Comparison of ENCODE assay signal across 19 mouse cellular contexts in the genomic region with DNA sequence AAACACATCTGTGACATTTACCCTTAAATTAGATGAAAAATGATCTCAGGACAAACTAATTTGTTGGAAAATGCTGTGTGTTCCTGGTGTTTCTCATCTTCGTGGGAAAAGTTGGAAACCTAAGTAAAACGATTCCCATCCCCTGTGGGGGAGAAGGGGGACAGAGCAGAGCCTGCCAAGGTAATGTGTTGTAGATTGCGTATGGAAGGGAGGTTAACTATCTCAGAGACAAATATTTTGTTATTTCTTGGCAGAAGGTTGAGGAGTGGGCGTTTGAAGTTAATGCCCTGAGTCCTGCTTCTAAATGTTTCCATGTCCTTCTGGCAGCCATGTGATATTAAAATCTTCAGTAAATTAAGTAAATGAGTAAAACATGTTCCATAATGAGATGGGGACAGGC.
DNase-seq lines count a peak whose midpoint lies in the region; ATAC-seq and TF ChIP-seq lines count a peak whose summit lies in the region.
"Had no signal": no experiment of that assay in that cellular context is flagged by ENCODE, and none has a peak within 500 bp of the region (broad histone marks: within the 10 kb centered on the region; RNA-seq: fewer than 3 reads in every experiment).

No protein-coding gene starts in this region.

- no peak overlapping the region for H3K4me2 ChIP-seq in limb, embryonic 14.5 days (replicated peaks; ENCODE audit: low read depth, low read length, severe bottlenecking)
- no peak overlapping the region for H3K4me2 ChIP-seq in embryonic facial prominence, embryonic 15.5 days (replicated peaks)
- H3K4me2 ChIP-seq in midbrain, embryonic 16.5 days (ENCODE audit: low read length) = no peak overlapping the region
- H3K4me2 ChIP-seq: embryonic facial prominence, embryonic 13.5 days; forebrain, embryonic 12.5 days had no signal

- no peaks in the 10 kb centered on the region for H3K4me1 ChIP-seq in limb, embryonic 14.5 days (ENCODE audit: control insufficient read depth, insufficient read depth, low read length)
- H3K4me1 ChIP-seq in limb, embryonic 10.5 days = 0 out of 2 replicates have a peak, but pooled peaks cover 3% of the 10 kb centered on the region
- peaks cover 12% of the 10 kb centered on the region; the same call in 1 of the 2 replicates for H3K4me1 ChIP-seq in embryonic facial prominence, embryonic 15.5 days
- H3K4me1 ChIP-seq in midbrain, embryonic 16.5 days (ENCODE audit: control insufficient read depth, insufficient read depth, low read length) = no peaks in the 10 kb centered on the region
- H3K4me1 ChIP-seq: embryonic facial prominence, embryonic 13.5 days; forebrain, embryonic 10.5 days; forebrain, embryonic 12.5 days had no signal

- WGBS in limb, embryonic 14.5 days = 31% methylated on average over 4 of the region's 4 CpGs
- WGBS in limb, embryonic 10.5 days = 51% methylated on average over 4 of the region's 4 CpGs
- 22% methylated on average over 4 of the region's 4 CpGs for WGBS in embryonic facial prominence, embryonic 15.5 days
- 90% methylated on average over 4 of the region's 4 CpGs for WGBS in midbrain, embryonic 16.5 days

- H3K27ac ChIP-seq in limb, embryonic 14.5 days (replicated peaks; ENCODE audit: low read depth, low read length) = no peak overlapping the region
- H3K27ac ChIP-seq in limb, embryonic 10.5 days = no peak overlapping the region
- no peak overlapping the region for H3K27ac ChIP-seq in embryonic facial prominence, embryonic 15.5 days (replicated peaks)
- no peak overlapping the region for H3K27ac ChIP-seq in midbrain, embryonic 16.5 days (ENCODE audit: low read length)
- H3K27ac ChIP-seq: embryonic facial prominence, embryonic 13.5 days; forebrain, embryonic 10.5 days; forebrain, embryonic 12.5 days had no signal

- H3K9me3 ChIP-seq in limb, embryonic 14.5 days (ENCODE audit: control insufficient read depth, low read length) = no peaks in the 10 kb centered on the region
- H3K9me3 ChIP-seq in limb, embryonic 10.5 days (replicated peaks) = no peaks in the 10 kb centered on the region
- no peaks in the 10 kb centered on the region for H3K9me3 ChIP-seq in embryonic facial prominence, embryonic 15.5 days (replicated peaks)
- no peaks in the 10 kb centered on the region; the same call in 1 of the 2 replicates for H3K9me3 ChIP-seq in midbrain, embryonic 16.5 days (replicated peaks; ENCODE audit: control insufficient read depth, low read length, poor library complexity, severe bottlenecking)
- H3K9me3 ChIP-seq: embryonic facial prominence, embryonic 13.5 days; forebrain, embryonic 10.5 days; forebrain, embryonic 12.5 days had no signal

- no peak for ATAC-seq in limb, embryonic 14.5 days (ENCODE audit: low FRiP score, low read depth)
- peak; percentile 57; the same call in 1 of the 2 replicates for ATAC-seq in embryonic facial prominence, embryonic 15.5 days (ENCODE audit: insufficient number of reproducible peaks, low FRiP score, low TSS enrichment, low read depth)
- ATAC-seq in midbrain, embryonic 16.5 days = no peak
- ATAC-seq: forebrain, embryonic 14.5 days; forebrain, embryonic 16.5 days had no signal

- no peak overlapping the region for H3K9ac ChIP-seq in limb, embryonic 14.5 days (ENCODE audit: low read depth, low read length, severe bottlenecking)
- H3K9ac ChIP-seq in embryonic facial prominence, embryonic 15.5 days = no peak overlapping the region
- no peak overlapping the region for H3K9ac ChIP-seq in midbrain, embryonic 16.5 days (ENCODE audit: low read depth, low read length)
- H3K9ac ChIP-seq: embryonic facial prominence, embryonic 13.5 days; forebrain, embryonic 12.5 days had no signal

- peak; percentile 45 for DNase-seq in limb, embryonic 14.5 days (ENCODE audit: low spot score)
- DNase-seq in limb, embryonic 10.5 days (ENCODE audit: low spot score) = no peak
- DNase-seq in kidney, postnatal 25 days = no peak
- DNase-seq: adrenal gland, adult 2 months; adrenal gland, postnatal 10 days; adrenal gland, postnatal 25 days; cerebellum, adult 11-12 months; cerebellum, adult 2 months; cerebellum, adult 9-10 months; cerebellum, postnatal 10 days; cerebellum, postnatal 25 days had no signal

- no peaks in the 10 kb centered on the region for H3K36me3 ChIP-seq in limb, embryonic 14.5 days (ENCODE audit: control insufficient read depth, insufficient read depth, low read length)
- no peaks in the 10 kb centered on the region for H3K36me3 ChIP-seq in limb, embryonic 10.5 days
- H3K36me3 ChIP-seq in embryonic facial prominence, embryonic 15.5 days = no peaks in the 10 kb centered on the region
- H3K36me3 ChIP-seq in midbrain, embryonic 16.5 days (ENCODE audit: control insufficient read depth, insufficient read depth, low read length) = no peaks in the 10 kb centered on the region
- H3K36me3 ChIP-seq: embryonic facial prominence, embryonic 13.5 days; forebrain, embryonic 10.5 days; forebrain, embryonic 12.5 days had no signal

- TF ChIP-seq POLR2A in limb, embryonic 14.5 days (IDR thresholded peaks at IDR 0.05; ENCODE audit: borderline replicate concordance, extremely low read depth, insufficient read depth, insufficient read length) = no peak

- no peak overlapping the region for H3K4me3 ChIP-seq in limb, embryonic 14.5 days (replicated peaks; ENCODE audit: low read length)
- H3K4me3 ChIP-seq in limb, embryonic 10.5 days = no peak overlapping the region
- H3K4me3 ChIP-seq in embryonic facial prominence, embryonic 15.5 days (replicated peaks) = no peak overlapping the region
- H3K4me3 ChIP-seq in midbrain, embryonic 16.5 days (ENCODE audit: low read depth, low read length) = no peak overlapping the region
- H3K4me3 ChIP-seq: embryonic facial prominence, embryonic 13.5 days; erythroblast, embryonic 14.5 days; forebrain, embryonic 10.5 days; forebrain, embryonic 12.5 days had no signal

- H3K27me3 ChIP-seq in limb, embryonic 14.5 days (ENCODE audit: control insufficient read depth, insufficient read depth, low read length) = no peaks in the 10 kb centered on the region
- 0 out of 2 replicates have a peak, but pooled peaks cover 4% of the 10 kb centered on the region for H3K27me3 ChIP-seq in limb, embryonic 10.5 days (ENCODE audit: low read depth, poor library complexity, severe bottlenecking)
- no peaks in the 10 kb centered on the region for H3K27me3 ChIP-seq in embryonic facial prominence, embryonic 15.5 days
- H3K27me3 ChIP-seq in midbrain, embryonic 16.5 days (ENCODE audit: control insufficient read depth, insufficient read depth, low read depth, low read length) = no peaks in the 10 kb centered on the region
- H3K27me3 ChIP-seq: embryonic facial prominence, embryonic 13.5 days; forebrain, embryonic 12.5 days had no signal
